Mouse (Mus musculus) embryonic facial prominence, embryonic 15.5 days (tissue): ENCODE measurements around the gene Gm15107. TPM values are rescaled to one million over a fixed set of nuclear protein-coding genes. Genes with fewer than 3 reads are reported as not detected.
"Not testable (repeated sequence)": the region's sequence is repeated elsewhere in the genome, so short reads cannot be mapped to it uniquely, and the experiment has no call there.

ENCODE experiments used
- ATAC-seq: fragments of 200-750 bp; cut with Nextera tagmentation; 2 replicates; pipeline ENCODE4 v1.8.0; 2017; ENCODE audit warnings: low read depth, moderate TSS enrichment; ENCODE audit not compliant: insufficient number of reproducible peaks, low FRiP score, low TSS enrichment
- H3K27ac ChIP-seq: fragments of 300-500 bp; sonication (generic); replicated peaks from 2 replicates; pipeline ENCODE4 v1.5.1; 2015; ENCODE audit warnings: mild to moderate bottlenecking, inconsistent platforms
- H3K27me3 ChIP-seq: fragments of 300-500 bp; sonication (generic); 2 replicates; pipeline ENCODE4 v1.6.1; 2015; ENCODE audit warnings: inconsistent platforms
- H3K36me3 ChIP-seq: fragments of 300-500 bp; sonication (generic); 2 replicates; pipeline ENCODE4 v1.6.1; 2015; ENCODE audit warnings: mild to moderate bottlenecking, inconsistent platforms
- H3K4me1 ChIP-seq: fragments of 300-500 bp; sonication (generic); 2 replicates; pipeline ENCODE4 v1.6.1; 2015; ENCODE audit warnings: inconsistent platforms
- H3K4me2 ChIP-seq: fragments of 300-500 bp; sonication (generic); replicated peaks from 2 replicates; pipeline ENCODE4 v1.6.1; 2015; ENCODE audit warnings: mild to moderate bottlenecking, inconsistent platforms
- H3K4me3 ChIP-seq: fragments of 300-500 bp; sonication (generic); replicated peaks from 2 replicates; pipeline ENCODE4 v1.5.1; 2015; ENCODE audit warnings: mild to moderate bottlenecking, inconsistent platforms
- H3K9ac ChIP-seq: fragments of 300-500 bp; sonication (generic); 2 replicates; pipeline ENCODE4 v1.6.1; 2015; ENCODE audit warnings: inconsistent platforms
- H3K9me3 ChIP-seq: fragments of 300-500 bp; sonication (generic); replicated peaks from 2 replicates; pipeline ENCODE4 v1.6.1; 2016; ENCODE audit warnings: inconsistent platforms
- WGBS: fragments of 180-500 bp; shearing (Covaris S2); methylation state at CpG from one replicate; pipeline ENCODE4 v1.1.7; 2015; 5-methylcytosine and 5-hydroxymethylcytosine counted together
- polyA plus RNA-seq: library from polyadenylated mRNA; unstranded; fragments of >200 nt; fragmentation: Nextera tagmentation; extraction: Ambion mirVana; gene quantifications from 2 replicates; pipeline ENCODE4 v1.2.1, GENCODE M21; 2015

Gene Gm15107
- polyA plus RNA-seq: not detected in 2 replicates

DNA sequence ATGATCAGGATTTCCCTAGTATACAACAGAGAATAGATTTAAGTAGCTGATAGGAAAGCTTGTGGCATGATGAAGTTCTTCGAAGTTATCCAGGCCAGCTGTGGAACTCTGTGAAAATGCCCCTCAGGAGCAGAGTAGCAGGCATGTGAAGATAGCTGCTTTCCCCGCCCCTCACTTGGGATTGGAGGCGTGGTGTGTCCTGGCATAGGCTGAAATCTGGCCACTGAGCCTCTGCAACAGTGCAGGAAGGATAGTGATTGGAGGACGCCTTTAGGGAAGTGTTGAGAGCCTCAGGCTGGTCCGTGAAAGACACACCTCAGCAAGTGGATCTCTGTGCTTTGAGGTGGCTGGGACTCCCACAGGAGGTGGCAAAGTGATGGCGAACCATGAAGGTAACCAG lies at the start of gene Gm15107:
TSS of gene Gm15107 (plus strand) at position 301 of the 400 bp plus-strand sequence.
- H3K36me3 ChIP-seq, H3K9me3 ChIP-seq, H3K27ac ChIP-seq, H3K4me2 ChIP-seq, H3K27me3 ChIP-seq, ATAC-seq, H3K4me3 ChIP-seq, H3K4me1 ChIP-seq, H3K9ac ChIP-seq: not testable (repeated sequence)
- WGBS: 80% methylated on average over 1 of the region's 6 CpGs

Other genes starting within 250 kb of the Gm15107 start
- gene Gm15080, start 187.7 kb upstream of the Gm15107 start, polyA plus RNA-seq: not detected in 2 replicates